Mouse (Mus musculus) heart, adult 2 months (tissue): ENCODE results near the gene Mgat4d. TPM values are rescaled to one million over a fixed set of nuclear protein-coding genes. Genes with fewer than 3 reads are reported as not detected.

Experiments
- DNase-seq, 2 experiments: peaks; one replicate each; pipeline ENCODE4 v3.0.0; 2021
- H3K27ac ChIP-seq: fragments of 200-600 bp; 2 replicates; pipeline ENCODE4 v1.8.1; 2022
- H3K27me3 ChIP-seq: fragments of 200-500 bp; 2 replicates; pipeline ENCODE4 v1.6.1; 2012; ENCODE audit warnings: mild to moderate bottlenecking, low read length, inconsistent platforms, mixed read lengths; ENCODE audit not compliant: control insufficient read depth, insufficient read depth
- H3K36me3 ChIP-seq: fragments of 200-500 bp; 2 replicates; pipeline ENCODE4 v1.6.1; 2012; ENCODE audit warnings: low read length, inconsistent platforms; ENCODE audit not compliant: control insufficient read depth, insufficient read depth
- H3K4me1 ChIP-seq: fragments of 200-500 bp; 2 replicates; pipeline ENCODE4 v1.6.1; 2011; ENCODE audit warnings: low read length; ENCODE audit not compliant: control insufficient read depth, insufficient read depth
- H3K4me3 ChIP-seq: fragments of 200-600 bp; 2 replicates; pipeline ENCODE4 v1.8.1; 2022
- H3K79me2 ChIP-seq: fragments of 200-500 bp; replicated peaks from 2 replicates; pipeline ENCODE4 v1.6.1; 2012; ENCODE audit warnings: mild to moderate bottlenecking, inconsistent platforms, low read length, moderate library complexity, mixed read lengths; ENCODE audit not compliant: control insufficient read depth, insufficient read depth
- H3K9ac ChIP-seq: fragments of 200-500 bp; 2 replicates; pipeline ENCODE4 v1.6.1; 2012; ENCODE audit warnings: low read depth, mild to moderate bottlenecking, control low read depth, inconsistent platforms, low read length, mixed read lengths
- CTCF ChIP-seq: fragments of 200-600 bp; IDR thresholded peaks from 2 replicates; pipeline ENCODE4 v1.8.1; 2022; ENCODE audit warnings: antibody characterized with exemption, mild to moderate bottlenecking, moderate library complexity
- EP300 ChIP-seq: fragments of 200-500 bp; IDR thresholded peaks from 2 replicates; pipeline ENCODE4 v1.6.1; 2011; ENCODE audit warnings: low read depth, low read length, control low read depth; ENCODE audit not compliant: insufficient read depth
- POLR2A ChIP-seq: fragments of 200-500 bp; IDR thresholded peaks from 2 replicates; pipeline ENCODE4 v1.6.1; 2011; ENCODE audit warnings: mild to moderate bottlenecking, low read depth, low read length, control low read depth; ENCODE audit not compliant: insufficient read depth
- WGBS: fragments of 180-500 bp; shearing (Covaris S2); methylation state at CpG from one replicate; pipeline ENCODE4 v1.1.7; 2018; 5-methylcytosine and 5-hydroxymethylcytosine counted together
- intact Hi-C: fragments of 180-260 bp; cut with DNase I; formaldehyde crosslinking; loops from one replicate; pipeline ENCODE4 v1.15.1; 2025
- polyA plus RNA-seq: library from polyadenylated mRNA; depleted of rRNA; stranded (reverse); fragments of >200 nt; gene quantifications from 2 replicates; pipeline ENCODE4 v1.2.3, GENCODE M21; 2012
- total RNA-seq, 2 experiments: library from RNA; stranded (reverse); gene quantifications; 2 replicates each; pipeline ENCODE4 v1.2.3; 2021

Gene Mgat4d
- total and polyA plus RNA-seq, 3 experiments, result not detected

GRCm38 (mm10) chr8:83332864-83333263, 15.4 kb upstream of the Mgat4d start:
- H3K4me1 ChIP-seq, result no peaks in the 10 kb centered on the region; the same call in 1 of the 2 replicates
- H3K4me3 ChIP-seq, result peak overlapping the region; percentile 78
- intact Hi-C loops, result loop anchor here (2.0 to 5.0 kb wide), 2 partner anchors 110 to 259 kb away; no protein-coding TSS in a partner anchor
- H3K9ac ChIP-seq, result peak overlapping the region; percentile 63
- DNase-seq, result no peak
- 19% methylated on average over 7 of the region's 7 CpGs for WGBS
- H3K36me3 ChIP-seq, result no peaks in the 10 kb centered on the region
- H3K79me2 ChIP-seq, result no peaks in the 10 kb centered on the region
- peak overlapping the region; percentile 66 for H3K27ac ChIP-seq
- H3K27me3 ChIP-seq, result no peaks in the 10 kb centered on the region
- no peak for TF ChIP-seq CTCF
- no peak for TF ChIP-seq POLR2A
- TF ChIP-seq EP300, result no peak

- Histone ChIP-seq H3K27ac (no peak overlapping the region), H3K79me2 (no peaks in the 10 kb centered on the region), H3K36me3 (no peaks in the 10 kb centered on the region), H3K9ac (no peak overlapping the region), H3K4me3 (no peak overlapping the region), H3K27me3 (no peaks in the 10 kb centered on the region), H3K4me1 (no peaks in the 10 kb centered on the region)
- TF ChIP-seq POLR2A (no peak), CTCF (no peak), EP300 (no peak)
- WGBS, result 85% methylated on average over 3 of the region's 3 CpGs
- intact Hi-C loops, result loop anchor here (1.0 to 10.0 kb wide), 3 partner anchors 82 to 477 kb away; partner anchors contain the start of gene Rnf150
- no peak for DNase-seq
These were observed 6.2 kb upstream of the Mgat4d start for GRCm38 (mm10) chr8:83342076-83342475.

- Histone ChIP-seq H3K27me3 (no peaks in the 10 kb centered on the region), H3K79me2 (no peaks in the 10 kb centered on the region), H3K9ac (no peak overlapping the region), H3K36me3 (no peaks in the 10 kb centered on the region), H3K4me1 (no peaks in the 10 kb centered on the region), H3K27ac (no peak overlapping the region), H3K4me3 (no peak overlapping the region)
- no peak for DNase-seq
- intact Hi-C loops, result loop anchor here (1.0 to 10.0 kb wide), 3 partner anchors 82 to 478 kb away; partner anchors contain the start of gene Rnf150
- TF ChIP-seq POLR2A, result no peak
- TF ChIP-seq CTCF, result peak; percentile 78
- no peak for TF ChIP-seq EP300
These were observed 5.6 kb upstream of the Mgat4d start for GRCm38 (mm10) chr8:83342693-83343092.

GRCm38 (mm10) chr8:83351315-83351714, 3.0 kb downstream of the Mgat4d start:
- Histone ChIP-seq H3K4me3 (no peak overlapping the region), H3K27ac (no peak overlapping the region), H3K79me2 (no peaks in the 10 kb centered on the region), H3K9ac (no peak overlapping the region), H3K36me3 (no peaks in the 10 kb centered on the region), H3K27me3 (peaks cover 1% of the 10 kb centered on the region; the same call in 1 of the 2 replicates), H3K4me1 (no peaks in the 10 kb centered on the region)
- DNase-seq, result no peak
- WGBS, result 85% methylated on average over 2 of the region's 2 CpGs
- TF ChIP-seq EP300 (no peak), POLR2A (no peak), CTCF (no peak)
- intact Hi-C loops, result no loop called here

GRCm38 (mm10) chr8:83363156-83363769, 15.0 kb downstream of the Mgat4d start:
- DNase-seq, result no peak
- WGBS, result 67% methylated on average over 7 of the region's 7 CpGs
- intact Hi-C loops, result no loop called here

GRCm38 (mm10) chr8:83377231-83377630, 29.0 kb downstream of the Mgat4d start:
- intact Hi-C loops, result no loop called here
- Histone ChIP-seq H3K79me2 (no peaks in the 10 kb centered on the region), H3K27ac (no peak overlapping the region), H3K36me3 (no peaks in the 10 kb centered on the region), H3K27me3 (no peaks in the 10 kb centered on the region), H3K4me3 (no peak overlapping the region), H3K4me1 (no peaks in the 10 kb centered on the region), H3K9ac (no peak overlapping the region)
- no peak for DNase-seq
- no peak for TF ChIP-seq CTCF
- TF ChIP-seq EP300, result no peak
- TF ChIP-seq POLR2A, result no peak

More at GRCm38 (mm10) chr8:83363156-83363769, 15.0 kb downstream of the Mgat4d start:
- no peaks in the 10 kb centered on the region for H3K79me2 ChIP-seq
- no peak overlapping the region for H3K27ac ChIP-seq
- H3K4me1 ChIP-seq, result no peaks in the 10 kb centered on the region
- TF ChIP-seq POLR2A, result no peak
- TF ChIP-seq CTCF, result no peak
- no peak for TF ChIP-seq EP300
- no peaks in the 10 kb centered on the region for H3K36me3 ChIP-seq
- H3K9ac ChIP-seq, result no peak overlapping the region
- H3K27me3 ChIP-seq, result no peaks in the 10 kb centered on the region
- H3K4me3 ChIP-seq, result no peak overlapping the region
